Mouse (Mus musculus): Measurements from ENCODE around the gene Vmn1r179. TPM values are rescaled to one million over a fixed set of nuclear protein-coding genes. Genes with fewer than 3 reads are reported as not detected.
"Not testable (repeated sequence)": the region's sequence is repeated elsewhere in the genome, so short reads cannot be mapped to it uniquely, and the experiment has no call there.

Gene Vmn1r179
- not detected in 2 replicates for polyA plus RNA-seq (2016; fragmentation: Nextera tagmentation; extraction: Ambion mirVana)

GRCm38 (mm10) chr7:23926678-23927077, at the start of gene Vmn1r179:
Gene Vmn1r179, plus strand, starts transcription at chr7:23926978.
- H3K9me3 ChIP-seq, result peaks cover 25% of the 10 kb centered on the region; the same call in 1 of the 2 replicates
- no peak within 1 kb of the TSS for H3K4me3 ChIP-seq (replicated peaks)
- H3K4me1 ChIP-seq (replicated peaks), result no peaks in the 10 kb centered on the region
- H3K36me3 ChIP-seq, result no peaks in the 10 kb centered on the region
- ATAC-seq (ENCODE audit: insufficient number of reproducible peaks, insufficient read depth, low FRiP score, low TSS enrichment, low read depth), result no peak
- 46% methylated on average over 2 of the region's 2 CpGs for WGBS
- no peaks in the 10 kb centered on the region for H3K27me3 ChIP-seq
- no peak within 1 kb of the TSS for H3K9ac ChIP-seq (replicated peaks)
- no peak within 1 kb of the TSS for H3K27ac ChIP-seq
- no peak within 1 kb of the TSS for H3K4me2 ChIP-seq

DNA sequence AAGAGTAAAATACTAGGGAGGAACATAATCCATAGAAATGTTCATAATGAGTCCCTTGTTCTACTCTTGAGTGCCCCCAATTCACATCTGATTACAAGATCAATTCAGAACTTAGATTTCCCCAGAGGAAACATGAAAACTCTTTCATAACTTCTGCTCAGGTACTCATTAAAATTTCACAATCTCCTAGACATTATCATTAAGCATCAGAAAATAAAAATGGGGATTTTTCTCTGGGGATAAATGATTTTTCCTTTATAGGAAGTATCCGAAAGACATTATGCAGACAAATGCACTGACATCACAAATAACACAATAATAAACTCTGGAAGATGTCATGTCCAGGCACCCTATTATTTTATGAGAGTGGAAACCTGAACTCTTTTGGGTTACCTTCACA, 35.1 kb upstream of the Vmn1r179 start, which contains the start of gene Vmn1r178:
TSS of gene Vmn1r178 (plus strand) at position 301 of the 400 bp plus-strand sequence.
- Histone ChIP-seq H3K4me2 (no peak within 1 kb of the TSS), H3K27me3 (no peaks in the 10 kb centered on the region), H3K36me3 (no peaks in the 10 kb centered on the region), H3K9me3 (peaks cover 34% of the 10 kb centered on the region), H3K4me1 (replicated peaks) (no peaks in the 10 kb centered on the region), H3K9ac (replicated peaks) (no peak within 1 kb of the TSS), H3K4me3 (replicated peaks) (no peak within 1 kb of the TSS), H3K27ac (no peak within 1 kb of the TSS)
- ATAC-seq (ENCODE audit: insufficient number of reproducible peaks, insufficient read depth, low FRiP score, low TSS enrichment, low read depth), result no peak
- WGBS, result 82% methylated on average over 1 of the region's 1 CpGs

GRCm38 (mm10) chr7:23950332-23950731, 23.6 kb downstream of the Vmn1r179 start, which contains the start of gene Vmn1r180:
Gene Vmn1r180, plus strand, starts transcription at chr7:23950632.
- H3K36me3 ChIP-seq, result no peaks in the 10 kb centered on the region
- H3K4me1 ChIP-seq (replicated peaks), result no peaks in the 10 kb centered on the region
- H3K9ac ChIP-seq (replicated peaks), result no peak within 1 kb of the TSS
- no peaks in the 10 kb centered on the region for H3K27me3 ChIP-seq
- no peak within 1 kb of the TSS for H3K27ac ChIP-seq
- no peak within 1 kb of the TSS for H3K4me3 ChIP-seq (replicated peaks)
- peaks cover 26% of the 10 kb centered on the region for H3K9me3 ChIP-seq
- ATAC-seq (ENCODE audit: insufficient number of reproducible peaks, insufficient read depth, low FRiP score, low TSS enrichment, low read depth), result no peak
- H3K4me2 ChIP-seq, result no peak within 1 kb of the TSS

DNA sequence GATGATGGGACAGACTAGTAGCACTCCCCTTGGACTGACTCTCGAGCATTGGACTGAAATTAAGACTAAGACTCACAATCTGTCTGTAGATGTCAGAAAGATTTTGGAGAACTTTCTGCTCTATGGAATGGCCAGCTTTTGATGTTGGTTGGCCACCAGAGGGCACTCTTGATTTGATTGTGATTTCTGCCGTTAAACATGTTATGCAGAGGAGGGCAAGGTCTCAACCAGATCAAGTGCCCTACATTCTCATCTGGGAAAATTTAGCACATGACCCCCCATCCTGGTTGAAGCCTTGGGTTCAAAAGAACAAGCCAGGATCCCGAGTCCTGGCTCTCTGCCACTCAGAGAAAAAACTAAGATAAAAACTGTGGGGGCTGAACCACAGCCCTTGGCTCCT, 41.3 kb downstream of the Vmn1r179 start:
- not testable (repeated sequence) for ATAC-seq (ENCODE audit: insufficient number of reproducible peaks, insufficient read depth, low FRiP score, low TSS enrichment, low read depth)

GRCm38 (mm10) chr7:23974315-23974714, 47.5 kb downstream of the Vmn1r179 start, which contains the start of gene Vmn1r181:
Gene Vmn1r181, plus strand, starts transcription at chr7:23974615.
- WGBS, result 89% methylated on average over 9 of the region's 9 CpGs
- H3K27me3 ChIP-seq; H3K9ac ChIP-seq (replicated peaks); H3K27ac ChIP-seq; H3K4me3 ChIP-seq (replicated peaks); ATAC-seq (ENCODE audit: insufficient number of reproducible peaks, insufficient read depth, low FRiP score, low TSS enrichment, low read depth); H3K36me3 ChIP-seq; H3K4me2 ChIP-seq; H3K4me1 ChIP-seq (replicated peaks): not testable (repeated sequence)
- H3K9me3 ChIP-seq, result peaks cover 37% of the 10 kb centered on the region

More for the DNA sequence above, 41.3 kb downstream of the Vmn1r179 start:
- not testable (repeated sequence) for H3K9ac ChIP-seq (replicated peaks); H3K27me3 ChIP-seq; H3K4me1 ChIP-seq (replicated peaks); H3K4me3 ChIP-seq (replicated peaks); H3K4me2 ChIP-seq; H3K27ac ChIP-seq; H3K36me3 ChIP-seq
- 61% methylated on average over 3 of the region's 3 CpGs for WGBS
- peaks cover 44% of the 10 kb centered on the region for H3K9me3 ChIP-seq

Other genes starting within 250 kb of the Vmn1r179 start
- not detected in 2 replicates for gene Vmn1r173, start 226.3 kb upstream of the Vmn1r179 start, polyA plus RNA-seq (2016; fragmentation: Nextera tagmentation; extraction: Ambion mirVana)
- gene Vmn1r174, start 174.7 kb upstream of the Vmn1r179 start, polyA plus RNA-seq (2016; fragmentation: Nextera tagmentation; extraction: Ambion mirVana), result not detected in 2 replicates
- not detected in 2 replicates for gene Vmn1r175, start 116.3 kb upstream of the Vmn1r179 start, polyA plus RNA-seq (2016; fragmentation: Nextera tagmentation; extraction: Ambion mirVana)
- gene Vmn1r176, start 89.6 kb upstream of the Vmn1r179 start, polyA plus RNA-seq (2016; fragmentation: Nextera tagmentation; extraction: Ambion mirVana), result not detected in 2 replicates
- gene Vmn1r177, start 60.5 kb upstream of the Vmn1r179 start, polyA plus RNA-seq (2016; fragmentation: Nextera tagmentation; extraction: Ambion mirVana), result not detected in 2 replicates
- not detected in 2 replicates for gene Vmn1r178, start 35.0 kb upstream of the Vmn1r179 start, polyA plus RNA-seq (2016; fragmentation: Nextera tagmentation; extraction: Ambion mirVana)
- not detected in 2 replicates for gene Vmn1r180, start 23.7 kb downstream of the Vmn1r179 start, polyA plus RNA-seq (2016; fragmentation: Nextera tagmentation; extraction: Ambion mirVana)
- not detected in 2 replicates for gene Vmn1r181, start 47.6 kb downstream of the Vmn1r179 start, polyA plus RNA-seq (2016; fragmentation: Nextera tagmentation; extraction: Ambion mirVana)
- not detected in 2 replicates for gene V1rd19, start 74.7 kb downstream of the Vmn1r179 start, polyA plus RNA-seq (2016; fragmentation: Nextera tagmentation; extraction: Ambion mirVana)
- not detected in 2 replicates for gene Vmn1r183, start 126.3 kb downstream of the Vmn1r179 start, polyA plus RNA-seq (2016; fragmentation: Nextera tagmentation; extraction: Ambion mirVana)
- gene Zfp180, start 154.9 kb downstream of the Vmn1r179 start, polyA plus RNA-seq (2016; fragmentation: Nextera tagmentation; extraction: Ambion mirVana), result 27.7 and 29.7 TPM in 2 replicates
- 5.8 and 6.9 TPM in 2 replicates for gene Zfp112, start 185.3 kb downstream of the Vmn1r179 start, polyA plus RNA-seq (2016; fragmentation: Nextera tagmentation; extraction: Ambion mirVana)
- 17.4 and 17.5 TPM in 2 replicates for gene Zfp235, start 207.2 kb downstream of the Vmn1r179 start, polyA plus RNA-seq (2016; fragmentation: Nextera tagmentation; extraction: Ambion mirVana)
- gene Zfp114, start 248.1 kb downstream of the Vmn1r179 start, polyA plus RNA-seq (2016; fragmentation: Nextera tagmentation; extraction: Ambion mirVana), result 6.0 and 6.4 TPM in 2 replicates